Mouse (Mus musculus) left cerebral cortex, postnatal 25 days (tissue): ENCODE data around the gene Togaram2. TPM values are rescaled to one million over a fixed set of nuclear protein-coding genes. Genes with fewer than 3 reads are reported as not detected.
"Not testable (repeated sequence)": the region's sequence is repeated elsewhere in the genome, so short reads cannot be mapped to it uniquely, and the experiment has no call there.

Experiments
- DNase-seq, 2 experiments: peaks; one replicate each; pipeline ENCODE4 v3.0.0; 2022; ENCODE audit warnings: low spot score in 2 of 2, mixed read lengths in 1 of 2
- intact Hi-C: fragments of 180-260 bp; cut with DNase I; formaldehyde crosslinking; loops from one replicate; pipeline ENCODE4 v1.15.1; 2025
- total RNA-seq, 2 experiments: library from RNA; stranded (reverse); gene quantifications; 2 replicates each; pipeline ENCODE4 v1.2.3; 2021

Togaram2 gene
- total RNA-seq, 2 experiments from 2014 or later, result 2.4 to 3.4 TPM

DNA sequence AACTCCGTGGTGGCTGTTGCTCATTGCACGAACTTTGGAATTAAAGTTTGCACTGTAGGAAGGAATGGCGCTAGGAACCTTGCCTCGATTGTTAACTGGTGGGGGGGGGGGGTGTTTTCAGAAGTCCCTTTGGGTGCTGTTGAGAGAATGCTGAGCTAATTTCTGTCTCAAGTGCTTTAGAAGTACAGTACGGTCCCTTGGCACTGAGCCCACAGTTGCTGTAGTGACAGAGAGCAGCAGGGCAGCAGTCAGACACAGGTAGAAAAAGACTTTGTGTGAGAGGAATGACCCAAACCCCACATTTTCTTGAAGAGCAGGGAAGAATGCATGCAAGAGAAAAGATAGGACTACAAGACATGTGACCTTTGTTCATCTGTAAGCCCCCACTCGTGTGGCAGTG is 39.2 kb downstream of the Togaram2 start:
- intact Hi-C loops, result no loop called here
- DNase-seq, result no peak

- intact Hi-C loops, result no loop called here
- peak; percentile 57 to 81 for DNase-seq
Observed at GRCm38 (mm10) chr17:71715034-71715433, 42.0 kb downstream of the Togaram2 start.

GRCm38 (mm10) chr17:71717881-71718625 is 45.0 kb downstream of the Togaram2 start:
- intact Hi-C loops, result no loop called here
- DNase-seq, result no peak

- DNase-seq, result no peak
- intact Hi-C loops, result no loop called here
Observed at GRCm38 (mm10) chr17:71720434-71720833, 47.4 kb downstream of the Togaram2 start.

- no peak for DNase-seq
- intact Hi-C loops, result no loop called here
Observed at GRCm38 (mm10) chr17:71721019-71721418, 48.0 kb downstream of the Togaram2 start.

GRCm38 (mm10) chr17:71730655-71731054 is 57.6 kb downstream of the Togaram2 start:
- DNase-seq, result no peak
- intact Hi-C loops, result no loop called here

DNA sequence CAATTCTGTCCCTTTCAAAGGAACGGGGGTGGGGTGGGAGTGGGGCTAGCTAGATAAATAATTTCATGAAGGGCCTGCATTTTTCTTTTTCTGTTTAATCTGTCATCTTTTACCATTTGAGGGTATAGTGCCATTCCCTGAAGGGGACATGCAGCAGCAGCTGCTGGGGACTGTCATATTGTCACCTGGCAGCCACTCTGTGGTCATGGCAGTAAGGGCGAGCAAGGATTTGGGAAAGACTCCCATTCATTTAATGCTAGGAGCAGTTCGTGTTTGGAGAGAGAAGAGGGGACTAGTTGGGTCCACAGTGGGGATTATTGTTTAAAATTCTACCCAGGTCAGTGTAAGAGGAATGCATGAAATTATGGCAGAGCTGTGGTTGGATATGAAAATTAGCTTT is 63.4 kb downstream of the Togaram2 start:
- intact Hi-C loops, result no loop called here
- no peak for DNase-seq

GRCm38 (mm10) chr17:71742156-71742555 is 69.1 kb downstream of the Togaram2 start:
- DNase-seq, result no peak
- intact Hi-C loops, result loop anchor here (2.0 to 5.0 kb wide), 2 partner anchors 40 to 51 kb away; no protein-coding TSS in a partner anchor

DNA sequence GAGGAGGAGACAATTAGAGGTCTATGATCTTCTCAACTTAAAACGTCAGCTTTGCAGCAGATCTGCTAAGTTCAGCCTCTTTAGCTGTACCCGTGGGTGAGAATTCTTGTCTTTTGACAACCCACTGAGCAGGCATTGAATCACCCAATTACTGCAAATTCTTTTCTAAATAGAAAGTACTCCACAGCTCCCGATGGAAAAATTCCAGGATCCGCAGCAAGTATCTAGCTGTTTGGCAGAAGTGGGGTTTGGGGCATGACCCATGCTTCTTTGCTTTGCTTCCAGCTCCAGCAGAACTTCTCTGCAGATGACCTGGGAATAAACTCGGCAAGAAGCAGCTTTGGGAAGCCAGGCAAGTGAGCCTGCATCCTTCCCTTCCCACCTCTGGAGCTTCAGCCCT is 69.9 kb downstream of the Togaram2 start:
- peak; percentile 51 to 83 for DNase-seq
- intact Hi-C loops, result loop anchor here (2.0 to 5.0 kb wide), 2 partner anchors 39 to 52 kb away; no protein-coding TSS in a partner anchor

DNA sequence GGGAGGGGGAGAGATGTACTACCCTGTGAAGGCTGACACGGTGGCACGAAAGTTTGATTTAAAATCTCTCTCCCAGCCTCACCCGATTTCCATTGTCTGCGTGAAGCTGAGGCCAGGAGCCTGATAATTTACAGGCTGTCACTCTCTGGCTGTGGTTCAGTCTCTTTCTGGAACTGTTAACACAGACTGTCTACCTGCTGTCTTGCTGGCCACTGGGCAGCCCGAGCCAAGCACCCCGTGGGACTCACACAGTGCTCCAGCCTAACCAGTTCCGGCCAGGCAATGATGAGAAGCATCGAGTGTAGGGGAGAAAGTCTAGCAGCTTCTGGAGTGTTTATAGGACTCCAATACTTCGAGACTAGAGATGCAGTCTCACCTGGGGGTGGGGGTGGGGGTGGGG is 73.1 kb downstream of the Togaram2 start:
- no peak for DNase-seq
- intact Hi-C loops, result no loop called here

GRCm38 (mm10) chr17:71747561-71747960 is 74.5 kb downstream of the Togaram2 start:
- no peak for DNase-seq
- intact Hi-C loops, result no loop called here

DNA sequence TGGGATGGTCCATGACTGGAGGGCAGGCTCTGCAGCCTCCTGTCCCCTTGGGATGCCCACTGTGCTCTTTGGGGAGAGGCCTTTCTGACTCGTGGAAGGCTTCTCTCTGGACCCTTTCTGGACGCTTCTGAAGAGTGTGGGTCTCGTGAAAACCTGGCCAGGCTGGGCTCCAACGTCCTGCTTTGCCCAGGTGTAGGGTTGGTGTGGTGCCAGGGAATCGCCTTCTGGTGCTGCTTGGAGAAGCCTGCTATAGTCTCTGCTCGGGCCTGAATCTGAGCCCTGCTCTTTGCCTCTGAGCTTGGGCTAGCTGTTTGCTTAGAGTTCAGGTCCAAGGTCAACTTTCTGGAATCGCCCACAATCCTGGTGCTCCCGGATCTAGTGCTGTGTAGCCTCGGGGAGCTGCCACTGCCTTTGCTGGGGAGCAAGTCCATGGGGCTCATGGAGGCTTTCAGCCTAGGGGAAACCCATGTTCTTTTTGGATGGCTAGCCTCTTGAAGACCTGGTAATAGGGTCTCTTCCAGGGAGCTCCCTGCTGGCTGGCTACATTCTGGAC is 76.6 kb downstream of the Togaram2 start:
- intact Hi-C loops, result no loop called here
- DNase-seq, result no peak

- intact Hi-C loops, result no loop called here
- peak in 1 of 2 experiments; percentile 50 for DNase-seq
Observed at GRCm38 (mm10) chr17:71752831-71753230, 79.8 kb downstream of the Togaram2 start, which contains the start of gene Pcare. TSS of gene Pcare (minus strand) at chr17:71752894.

GRCm38 (mm10) chr17:71760536-71760935 is 87.5 kb downstream of the Togaram2 start:
- intact Hi-C loops, result no loop called here
- DNase-seq, result no peak

DNA sequence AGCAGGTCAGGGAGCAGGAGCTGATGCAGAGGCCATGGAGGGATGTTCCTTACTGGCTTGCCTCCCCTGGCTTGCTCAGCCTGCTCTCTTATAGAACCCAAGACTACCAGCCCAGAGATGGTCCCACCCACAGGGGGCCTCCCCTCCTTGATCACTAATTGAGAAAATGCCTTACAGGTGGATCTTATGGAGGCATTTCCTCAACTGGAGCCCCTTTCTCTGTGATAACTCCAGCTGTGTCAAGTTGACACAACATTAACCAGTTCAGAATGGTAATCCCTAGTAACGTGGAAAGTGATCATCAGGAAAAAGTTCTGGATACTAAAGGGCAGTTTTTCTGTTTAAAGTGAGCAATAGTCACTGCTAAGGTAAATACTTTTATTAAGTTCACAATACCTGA is 95.1 kb downstream of the Togaram2 start, which contains the start of gene Clip4:
Clip4 (plus strand) TSS at position 301 of the 400 bp plus-strand sequence.
- intact Hi-C loops, DNase-seq: not testable (repeated sequence)

DNA sequence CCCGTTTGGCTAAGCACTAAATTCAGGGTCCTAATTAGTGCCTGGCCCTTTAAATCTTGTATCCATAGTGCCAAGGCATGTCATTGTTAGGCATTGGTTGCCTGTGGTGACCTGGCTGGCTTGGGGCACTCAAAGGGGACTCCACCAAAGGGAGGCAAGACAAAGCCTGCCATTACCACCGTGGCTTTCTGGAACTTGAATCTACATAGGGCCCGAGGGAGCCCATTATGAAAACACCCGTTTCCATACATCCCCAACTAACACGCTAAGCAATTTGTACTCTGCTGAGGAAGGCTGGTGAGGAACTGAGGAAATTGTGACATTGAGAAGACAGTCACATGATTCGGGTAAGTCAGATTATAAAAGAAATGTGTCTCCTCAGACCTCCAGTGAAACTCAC is 96.5 kb downstream of the Togaram2 start:
- DNase-seq, result no peak
- intact Hi-C loops, result no loop called here

DNA sequence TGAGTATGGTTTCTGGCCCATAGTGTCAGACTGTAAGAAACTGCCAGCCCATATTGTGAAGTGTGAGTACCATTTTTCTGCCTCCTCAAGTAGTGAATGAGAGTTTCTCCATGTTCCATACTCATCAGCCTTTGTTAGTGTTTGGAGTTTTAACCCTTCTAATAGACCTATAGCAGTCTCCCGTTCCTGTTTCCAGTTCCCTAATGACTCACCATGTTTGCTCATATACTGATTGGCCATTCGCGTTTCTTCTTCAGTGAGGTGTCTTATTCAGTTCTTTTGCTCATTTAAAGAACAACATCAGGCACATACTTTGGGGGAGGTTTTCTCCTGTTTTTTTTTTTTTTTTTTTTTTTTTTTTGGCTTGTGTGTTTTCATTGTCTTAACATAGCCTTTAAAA is 97.6 kb downstream of the Togaram2 start:
- intact Hi-C loops, result no loop called here
- DNase-seq, result no peak

DNA sequence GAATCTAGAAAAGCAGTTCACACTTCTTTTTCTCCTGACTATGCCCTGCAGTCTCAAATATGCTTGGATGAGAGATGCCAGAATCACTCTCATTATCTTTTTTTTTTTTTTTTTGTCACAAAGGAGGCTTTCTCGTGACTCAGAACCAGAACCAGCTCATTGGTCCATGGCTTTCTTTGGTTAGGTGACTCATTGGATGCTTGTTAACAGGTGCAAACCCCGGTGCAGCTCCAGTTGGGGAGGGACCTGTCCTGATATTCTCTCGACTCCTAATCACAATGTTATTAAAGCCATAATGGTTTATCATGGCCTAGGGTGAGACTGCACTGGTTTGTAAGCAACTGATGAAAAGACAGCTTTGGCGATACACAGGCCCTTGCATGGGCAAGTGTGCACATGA is 101.1 kb downstream of the Togaram2 start:
- intact Hi-C loops, result no loop called here
- peak in 1 of 2 experiments; percentile 35 for DNase-seq

DNA sequence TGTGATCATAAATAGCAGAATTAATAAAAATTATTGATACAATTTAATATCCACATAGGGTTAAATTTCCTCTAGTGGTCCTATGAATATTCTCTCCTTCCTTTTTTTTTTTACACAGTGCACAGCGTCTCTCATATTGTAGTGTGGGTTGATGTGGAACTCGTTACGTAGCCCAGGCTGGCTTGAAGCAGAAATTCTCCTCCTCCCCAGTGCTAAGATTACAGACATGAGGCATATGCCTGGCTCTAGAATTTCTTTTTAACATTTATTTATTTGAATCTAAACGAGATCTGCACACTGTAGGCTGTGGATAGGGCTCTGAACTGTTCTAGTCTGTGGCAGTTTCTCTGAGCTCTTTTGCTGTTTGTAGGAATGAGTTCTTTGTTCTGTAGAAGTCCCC is 102.2 kb downstream of the Togaram2 start:
- DNase-seq, result peak in 1 of 2 experiments; percentile 79
- intact Hi-C loops, result no loop called here

- intact Hi-C loops, result no loop called here
- DNase-seq, result no peak
Observed at GRCm38 (mm10) chr17:71778696-71779095, 105.6 kb downstream of the Togaram2 start.
